Mouse (Mus musculus): ENCODE data around the gene Tas1r3. TPM values are rescaled to one million over a fixed set of nuclear protein-coding genes. Genes with fewer than 3 reads are reported as not detected.

The Tas1r3 gene
- polyA plus RNA-seq, 1 experiment from 2014 or later = 0.29 TPM

Small RNAs within 50 kb of the gene (microRNA-seq; reads per million reads assigned to microRNA genes)
- not detected for gene Gm22991

Other genes starting within 250 kb of the Tas1r3 start
- gene Cdk11b, start 238.5 kb downstream of the Tas1r3 start, polyA plus RNA-seq (2015; fragmentation: Nextera tagmentation; extraction: Ambion mirVana) = 57.2 and 58.9 TPM in 2 replicates
- gene Gm10563, start 218.0 kb downstream of the Tas1r3 start, polyA plus RNA-seq (2015; fragmentation: Nextera tagmentation; extraction: Ambion mirVana) = not detected in 2 replicates
- 3.1 and 4.6 TPM in 2 replicates for gene Mmp23, start 210.0 kb downstream of the Tas1r3 start, polyA plus RNA-seq (2015; fragmentation: Nextera tagmentation; extraction: Ambion mirVana)
- 57.3 and 60.9 TPM in 2 replicates for gene Mib2, start 194.2 kb downstream of the Tas1r3 start, polyA plus RNA-seq (2015; fragmentation: Nextera tagmentation; extraction: Ambion mirVana)
- 11.4 and 12.2 TPM in 2 replicates for gene Fndc10, start 169.0 kb downstream of the Tas1r3 start, polyA plus RNA-seq (2015; fragmentation: Nextera tagmentation; extraction: Ambion mirVana)
- gene Ssu72, start 158.6 kb downstream of the Tas1r3 start, polyA plus RNA-seq (2015; fragmentation: Nextera tagmentation; extraction: Ambion mirVana) = 151 and 153 TPM in 2 replicates
- gene Tmem240, start 128.6 kb downstream of the Tas1r3 start, polyA plus RNA-seq (2015; fragmentation: Nextera tagmentation; extraction: Ambion mirVana) = 22.0 and 25.3 TPM in 2 replicates
- gene Atad3a, start 102.3 kb downstream of the Tas1r3 start, polyA plus RNA-seq (2015; fragmentation: Nextera tagmentation; extraction: Ambion mirVana) = 87.9 and 93.2 TPM in 2 replicates
- gene Vwa1, start 88.7 kb downstream of the Tas1r3 start, polyA plus RNA-seq (2015; fragmentation: Nextera tagmentation; extraction: Ambion mirVana) = 31.0 and 31.5 TPM in 2 replicates
- gene Tmem88b, start 77.5 kb downstream of the Tas1r3 start, polyA plus RNA-seq (2015; fragmentation: Nextera tagmentation; extraction: Ambion mirVana) = 0.85 and 1.1 TPM in 2 replicates
- gene Ankrd65, start 72.9 kb downstream of the Tas1r3 start, polyA plus RNA-seq (2015; fragmentation: Nextera tagmentation; extraction: Ambion mirVana) = not detected in 2 replicates
- gene Mrpl20, start 60.5 kb downstream of the Tas1r3 start, polyA plus RNA-seq (2015; fragmentation: Nextera tagmentation; extraction: Ambion mirVana) = 243 and 257 TPM in 2 replicates
- gene Ccnl2, start 50.9 kb downstream of the Tas1r3 start, polyA plus RNA-seq (2015; fragmentation: Nextera tagmentation; extraction: Ambion mirVana) = 148 and 154 TPM in 2 replicates
- 131 and 134 TPM in 2 replicates for gene Aurkaip1, start 32.1 kb downstream of the Tas1r3 start, polyA plus RNA-seq (2015; fragmentation: Nextera tagmentation; extraction: Ambion mirVana)
- gene Mxra8, start 23.7 kb downstream of the Tas1r3 start, polyA plus RNA-seq (2015; fragmentation: Nextera tagmentation; extraction: Ambion mirVana) = 16.9 and 21.1 TPM in 2 replicates
- 10.3 and 11.0 TPM in 2 replicates for gene Dvl1, start 16.0 kb downstream of the Tas1r3 start, polyA plus RNA-seq (2015; fragmentation: Nextera tagmentation; extraction: Ambion mirVana)
- gene Cptp, start 6.1 kb upstream of the Tas1r3 start, polyA plus RNA-seq (2015; fragmentation: Nextera tagmentation; extraction: Ambion mirVana) = 25.1 and 28.1 TPM in 2 replicates
- gene Ints11, start 6.2 kb upstream of the Tas1r3 start, polyA plus RNA-seq (2015; fragmentation: Nextera tagmentation; extraction: Ambion mirVana) = 75.7 and 78.7 TPM in 2 replicates
- 56.3 and 63.9 TPM in 2 replicates for gene Pusl1, start 28.4 kb upstream of the Tas1r3 start, polyA plus RNA-seq (2015; fragmentation: Nextera tagmentation; extraction: Ambion mirVana)
- gene Acap3, start 28.5 kb upstream of the Tas1r3 start, polyA plus RNA-seq (2015; fragmentation: Nextera tagmentation; extraction: Ambion mirVana) = 77.4 and 78.1 TPM in 2 replicates
- gene Ube2j2, start 80.5 kb upstream of the Tas1r3 start, polyA plus RNA-seq (2015; fragmentation: Nextera tagmentation; extraction: Ambion mirVana) = 109 and 110 TPM in 2 replicates
- 6.6 and 7.8 TPM in 2 replicates for gene C1qtnf12, start 99.0 kb upstream of the Tas1r3 start, polyA plus RNA-seq (2015; fragmentation: Nextera tagmentation; extraction: Ambion mirVana)
- gene B3galt6, start 129.3 kb upstream of the Tas1r3 start, polyA plus RNA-seq (2015; fragmentation: Nextera tagmentation; extraction: Ambion mirVana) = 37.8 and 41.0 TPM in 2 replicates
- gene Sdf4, start 129.5 kb upstream of the Tas1r3 start, polyA plus RNA-seq (2015; fragmentation: Nextera tagmentation; extraction: Ambion mirVana) = 112 and 114 TPM in 2 replicates
- gene Tnfrsf4, start 150.5 kb upstream of the Tas1r3 start, polyA plus RNA-seq (2015; fragmentation: Nextera tagmentation; extraction: Ambion mirVana) = 0.91 TPM in 1 of 2 replicates, not detected in the other
- gene Tnfrsf18, start 162.8 kb upstream of the Tas1r3 start, polyA plus RNA-seq (2015; fragmentation: Nextera tagmentation; extraction: Ambion mirVana) = 2.0 and 2.4 TPM in 2 replicates
- gene Ttll10, start 196.1 kb upstream of the Tas1r3 start, polyA plus RNA-seq (2015; fragmentation: Nextera tagmentation; extraction: Ambion mirVana) = not detected in 2 replicates
- 34.3 and 38.6 TPM in 2 replicates for gene 9430015G10Rik, start 246.6 kb upstream of the Tas1r3 start, polyA plus RNA-seq (2015; fragmentation: Nextera tagmentation; extraction: Ambion mirVana)